Mouse (Mus musculus) T-helper 1 cell (primary cell): ENCODE measurements around the gene Agbl4.

ENCODE experiments used
- in situ Hi-C: fragments of 300-600 bp; cut with MboI, MseI; formaldehyde crosslinking; loops from one replicate; pipeline ENCODE4 v1.15.1; 2025; ENCODE audit warnings: high pct_unique_total_duplicates

Gene Agbl4

DNA sequence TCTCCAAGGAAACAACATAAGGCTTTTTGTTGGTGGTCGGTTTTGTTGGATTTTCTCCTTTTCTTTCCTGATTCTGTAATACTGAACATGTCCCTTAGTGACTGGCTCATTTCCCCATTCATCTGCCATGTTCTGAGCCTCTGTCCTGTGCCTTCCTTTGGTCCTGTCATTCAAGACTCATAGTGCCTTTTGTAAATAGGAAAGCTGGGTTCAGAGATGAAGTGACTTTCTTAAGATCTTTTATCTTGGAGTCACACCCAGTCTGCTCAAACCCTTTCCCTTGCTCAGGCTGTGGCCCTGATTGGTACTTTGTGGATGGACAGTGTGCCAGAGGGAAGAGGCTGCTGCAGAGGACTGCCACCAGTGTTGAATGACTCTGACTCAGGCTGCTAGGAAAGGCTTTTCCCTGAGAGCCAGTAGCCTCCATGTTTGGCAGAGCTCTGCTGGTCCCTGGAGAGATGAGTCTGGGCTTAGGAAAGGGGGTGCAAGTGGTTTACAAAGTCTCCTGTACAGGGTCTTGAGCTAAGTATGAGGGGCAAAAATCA lies 1047.2 kb downstream of the Agbl4 start:
- in situ Hi-C loops, result no loop called here

DNA sequence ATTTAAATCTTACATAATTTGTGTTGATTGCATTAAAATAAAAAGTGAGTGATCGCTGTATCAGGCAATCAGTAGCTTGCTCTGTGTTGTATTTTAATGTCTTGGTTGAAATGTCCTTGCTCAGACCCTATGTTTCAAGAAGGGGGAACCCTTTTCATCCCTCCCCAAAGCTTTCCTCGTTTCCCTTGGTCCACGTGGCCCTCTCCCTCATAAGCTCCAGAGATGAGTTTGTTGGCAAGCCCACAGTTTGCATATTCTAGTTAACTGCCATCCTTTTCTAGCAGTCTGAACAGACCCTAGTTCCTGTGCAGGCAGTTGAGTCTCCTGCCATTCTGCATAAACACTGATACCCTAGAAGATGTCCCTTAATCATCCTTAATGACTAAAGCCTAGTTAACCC lies 1050.5 kb downstream of the Agbl4 start:
- in situ Hi-C loops, result no loop called here

DNA sequence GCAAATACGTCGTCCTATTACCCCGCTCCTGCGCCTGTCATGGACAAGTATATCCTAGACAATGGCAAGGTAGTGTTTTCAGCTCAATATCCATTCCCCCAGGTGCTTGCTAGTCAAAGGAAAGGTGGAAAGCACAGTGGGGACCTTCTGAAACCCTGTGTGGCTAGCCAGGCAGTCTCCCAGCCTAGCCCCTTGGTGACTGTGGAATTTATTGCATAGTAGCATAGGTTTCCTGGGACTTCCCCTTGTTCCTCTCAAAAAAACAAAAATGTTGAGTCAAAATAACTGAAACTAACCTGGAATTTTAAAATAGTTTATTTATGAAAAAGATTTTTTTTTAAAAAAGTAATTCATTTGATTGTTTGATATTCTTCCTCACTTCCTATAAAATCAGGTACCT lies 1051.1 kb downstream of the Agbl4 start:
- in situ Hi-C loops, result no loop called here

DNA sequence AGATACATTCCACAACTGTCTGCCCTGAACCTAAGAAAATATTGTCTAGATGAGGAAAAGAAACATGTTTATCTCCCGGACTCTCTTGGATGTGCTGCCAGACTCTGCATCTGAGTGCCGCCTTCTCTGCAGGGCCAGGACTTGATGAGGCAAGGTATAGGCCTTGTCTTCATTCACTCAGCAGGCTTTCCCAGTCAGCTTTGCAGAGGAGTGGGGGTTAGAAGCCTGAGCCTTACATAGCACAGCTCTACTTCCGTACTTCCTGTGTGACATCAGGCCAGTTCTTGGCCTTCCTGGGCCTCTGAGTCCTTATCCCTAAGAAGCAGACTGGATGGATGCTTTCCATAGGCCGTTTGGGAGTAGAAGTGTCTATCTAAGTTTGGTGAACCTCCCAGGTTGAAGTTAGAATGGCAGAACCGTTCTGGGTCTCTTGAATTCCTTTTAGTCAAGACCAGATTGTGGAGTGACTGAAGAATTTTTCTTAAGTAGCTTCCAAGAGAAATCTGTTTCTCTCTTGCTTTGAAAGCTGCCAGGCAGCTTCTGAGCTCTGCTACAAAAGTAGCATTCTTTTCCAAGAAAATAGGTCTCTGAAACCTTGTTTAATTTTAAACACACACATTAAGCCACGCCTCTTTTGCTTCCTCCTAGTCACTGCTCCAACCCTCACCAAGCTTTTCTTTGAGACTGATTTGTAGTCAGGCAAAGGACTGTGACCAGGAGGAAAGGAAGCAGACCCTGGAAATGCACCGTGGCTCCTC lies 1052.2 kb downstream of the Agbl4 start:
- in situ Hi-C loops, result no loop called here

DNA sequence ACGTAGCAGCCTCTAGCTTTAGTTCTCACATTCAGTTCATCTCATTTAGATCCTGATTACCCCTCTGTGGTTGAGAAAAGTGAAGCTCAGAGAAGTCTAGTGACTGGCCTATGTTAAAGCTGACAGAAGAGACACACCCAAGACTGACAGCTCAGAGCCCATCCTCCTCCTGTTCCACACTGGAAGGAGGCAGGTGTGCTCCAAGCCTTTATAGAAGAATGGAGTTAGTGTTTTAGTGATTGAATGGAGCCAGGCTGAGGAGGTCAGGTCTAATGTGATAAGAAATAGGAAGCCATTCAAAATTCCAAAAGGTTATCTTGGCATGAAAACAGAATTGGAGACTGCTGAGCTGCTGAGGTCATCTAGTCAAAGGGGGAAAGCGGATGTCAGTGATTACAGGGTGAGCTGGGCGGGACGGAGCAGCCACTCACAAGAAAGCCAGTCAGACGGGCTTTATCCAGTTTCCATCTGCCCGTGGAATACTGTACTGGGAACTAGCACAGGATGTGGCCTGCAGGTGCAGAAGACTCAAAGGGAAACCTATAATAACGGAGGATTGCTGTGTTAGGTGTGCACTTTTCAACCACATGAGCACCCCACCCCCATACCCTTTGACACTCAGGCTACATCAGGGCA lies 1053.9 kb downstream of the Agbl4 start:
- in situ Hi-C loops, result no loop called here

DNA sequence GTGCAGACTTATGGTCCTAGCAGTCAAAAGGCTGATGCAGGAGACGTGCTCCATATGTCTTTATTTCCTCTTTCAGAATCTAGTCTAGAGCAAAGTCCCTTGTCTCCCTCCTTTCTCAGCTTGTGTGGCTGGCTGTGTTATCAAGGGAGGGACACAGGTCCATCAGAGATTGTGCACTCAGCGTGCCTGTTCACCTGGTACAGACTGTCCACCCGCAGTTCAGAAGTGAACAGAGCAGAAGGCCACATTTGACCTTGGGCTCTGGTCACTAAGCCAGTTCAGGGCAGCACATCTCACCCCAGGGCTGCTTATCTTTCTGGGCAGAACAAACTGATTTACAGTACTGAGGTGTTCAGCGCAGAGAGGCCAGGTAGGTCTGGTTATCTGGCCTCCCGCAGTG lies 1054.7 kb downstream of the Agbl4 start:
- in situ Hi-C loops, result no loop called here

DNA sequence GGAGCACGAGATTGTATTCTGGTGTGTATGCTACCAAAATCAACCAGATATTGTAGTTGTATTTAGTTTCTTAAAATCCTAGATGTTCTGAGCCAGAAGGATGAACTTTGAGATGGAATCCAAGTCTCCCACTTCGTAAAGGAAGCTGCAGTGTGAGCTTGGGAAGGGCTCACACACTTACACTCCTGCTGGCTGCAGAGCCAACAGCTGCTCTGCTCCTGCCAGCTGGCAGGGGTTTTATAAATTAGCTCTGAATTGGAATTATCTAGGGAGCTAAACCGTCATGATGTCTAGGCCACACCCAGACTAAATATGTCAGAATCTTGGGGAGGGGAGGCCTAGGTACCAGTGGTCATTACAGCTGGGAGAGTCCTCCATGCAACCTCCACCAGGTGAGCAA lies 1055.8 kb downstream of the Agbl4 start:
- in situ Hi-C loops, result no loop called here

DNA sequence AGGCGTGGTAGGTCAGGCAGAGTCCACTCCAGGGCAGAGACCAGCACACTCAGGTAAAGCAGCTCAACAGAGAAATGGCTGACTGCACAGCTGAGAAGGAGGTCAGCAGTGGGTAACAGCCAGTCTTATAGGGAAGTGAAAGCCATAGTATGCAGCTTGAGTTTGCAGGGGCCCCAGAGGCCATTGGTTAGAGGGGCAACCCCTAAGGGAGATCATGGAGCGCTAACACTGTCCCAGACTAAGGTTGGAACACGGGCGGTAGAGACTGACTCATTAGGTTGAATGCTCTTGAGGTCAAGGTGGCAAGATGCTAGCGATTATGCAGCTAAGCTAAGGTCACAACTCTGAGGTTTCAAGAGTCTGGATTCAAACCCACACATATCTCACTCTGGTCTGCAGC lies 1058.2 kb downstream of the Agbl4 start:
- in situ Hi-C loops, result no loop called here

DNA sequence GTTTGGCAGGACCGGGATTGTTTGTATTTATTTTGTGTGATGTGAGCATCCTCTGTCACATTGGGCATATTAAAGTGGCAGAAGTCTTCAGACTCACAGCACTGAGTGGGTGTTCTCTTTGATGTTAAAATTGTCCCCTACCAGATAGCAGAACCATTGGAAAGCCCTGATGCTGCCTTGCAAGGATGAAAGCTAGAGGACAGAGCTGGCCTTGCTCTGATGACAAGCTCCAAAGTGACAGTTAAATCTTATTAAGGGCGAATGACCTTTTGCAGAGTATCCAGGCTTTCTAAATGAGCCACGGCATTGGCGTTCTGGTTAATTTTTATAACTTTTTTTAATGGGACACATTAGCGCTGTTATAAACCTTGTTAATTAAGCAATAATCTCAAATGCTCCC lies 1060.1 kb downstream of the Agbl4 start:
- in situ Hi-C loops, result no loop called here

DNA sequence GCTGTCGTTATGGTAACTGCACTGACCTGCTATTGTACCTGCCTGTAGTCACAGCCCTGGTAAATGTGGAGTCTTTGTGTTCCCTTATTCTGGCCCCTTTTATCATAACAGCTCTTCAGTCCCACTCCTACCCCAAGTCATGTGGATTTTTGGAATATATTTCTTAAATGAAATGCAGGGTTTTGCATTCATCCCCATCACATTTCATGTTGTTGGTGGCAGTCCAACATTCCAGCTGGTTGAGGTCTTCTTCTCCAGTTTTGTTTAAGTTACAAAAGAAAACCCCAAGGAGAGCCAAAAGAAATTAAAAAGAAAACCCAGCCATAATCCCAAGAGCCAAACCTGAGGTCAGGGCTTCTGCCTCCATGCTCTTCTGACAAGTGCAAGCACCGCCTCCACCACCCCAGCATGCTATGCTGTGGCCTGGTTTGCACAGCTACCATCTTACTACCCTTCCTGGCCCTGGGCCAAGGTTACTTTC lies 1069.9 kb downstream of the Agbl4 start:
- in situ Hi-C loops, result no loop called here

DNA sequence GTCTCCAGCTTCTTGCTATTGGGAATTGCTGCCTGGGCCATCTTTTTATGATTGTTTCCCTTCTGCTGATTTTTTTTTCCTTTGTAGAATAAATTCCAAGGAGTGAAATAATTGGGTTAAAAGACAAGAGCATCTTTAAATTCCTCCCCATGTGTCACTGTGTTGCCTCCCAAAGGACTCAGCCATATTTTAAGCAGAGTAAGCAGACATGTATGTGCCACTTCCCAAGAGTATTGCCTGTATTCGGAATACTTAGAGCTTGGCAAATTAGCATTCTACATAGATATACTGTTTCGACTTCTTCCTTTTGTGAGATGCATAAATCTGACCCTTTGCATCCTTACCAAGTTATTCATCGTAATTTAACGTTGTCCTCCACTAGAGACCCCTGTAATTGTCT lies 1070.3 kb downstream of the Agbl4 start:
- in situ Hi-C loops, result no loop called here

DNA sequence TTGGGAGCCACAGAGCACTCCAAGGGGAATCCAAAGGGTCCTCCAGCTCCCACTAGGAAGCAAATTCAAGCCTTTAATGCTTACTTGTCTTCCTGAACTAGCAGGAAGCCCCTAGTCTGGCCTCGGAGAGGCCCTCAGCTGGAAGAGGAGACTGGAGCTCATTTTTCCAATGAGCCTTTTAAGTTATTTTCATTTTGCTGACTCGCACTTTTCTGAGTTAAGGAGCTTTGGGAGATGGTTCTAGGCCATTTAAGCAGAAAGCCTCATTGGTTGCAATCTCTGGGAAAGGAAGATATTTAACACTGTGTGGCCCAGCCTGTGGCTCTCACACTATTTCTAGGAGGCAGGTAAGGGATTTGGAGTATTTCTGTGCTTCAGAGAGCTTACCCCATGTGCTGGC lies 1072.4 kb downstream of the Agbl4 start:
- in situ Hi-C loops, result no loop called here

DNA sequence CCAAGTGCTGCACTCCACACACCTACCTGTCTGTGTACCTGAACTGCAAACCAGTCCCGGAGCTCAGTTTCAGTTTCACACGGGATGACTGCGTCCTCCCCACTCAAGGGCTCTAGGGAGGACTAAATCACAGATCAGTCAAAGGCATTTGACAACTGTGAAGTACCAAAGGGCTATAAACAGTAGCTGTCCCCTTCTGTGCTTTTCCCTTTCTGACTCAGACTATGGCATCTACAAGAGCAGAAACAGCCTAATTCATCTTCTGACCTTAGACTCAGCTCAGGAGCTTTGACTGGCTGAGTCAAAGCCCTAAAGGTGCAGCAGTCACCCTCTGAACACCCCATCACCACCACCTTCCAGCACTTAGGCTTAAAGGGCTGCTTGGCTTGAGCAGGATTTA lies 1074.3 kb downstream of the Agbl4 start:
- in situ Hi-C loops, result no loop called here

DNA sequence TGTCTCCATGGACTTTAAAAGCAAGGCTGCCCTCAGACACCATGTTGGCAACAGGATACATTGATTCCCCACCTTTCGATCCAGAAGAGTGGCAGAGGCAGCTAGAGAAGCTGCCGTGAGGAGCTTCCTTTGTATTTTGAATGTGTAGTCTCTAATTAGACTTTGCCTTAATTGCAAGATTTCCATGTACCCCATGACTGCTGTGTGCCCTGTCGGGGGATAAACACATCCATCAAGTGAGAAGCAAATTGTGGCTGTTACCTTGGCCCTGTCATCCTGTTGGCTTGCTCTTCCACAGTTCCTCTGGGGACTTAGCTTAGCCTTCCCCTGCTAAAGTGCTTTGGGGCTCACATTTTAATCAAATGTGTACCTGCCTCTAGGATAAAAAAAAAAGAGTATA lies 1075.0 kb downstream of the Agbl4 start:
- in situ Hi-C loops, result no loop called here

DNA sequence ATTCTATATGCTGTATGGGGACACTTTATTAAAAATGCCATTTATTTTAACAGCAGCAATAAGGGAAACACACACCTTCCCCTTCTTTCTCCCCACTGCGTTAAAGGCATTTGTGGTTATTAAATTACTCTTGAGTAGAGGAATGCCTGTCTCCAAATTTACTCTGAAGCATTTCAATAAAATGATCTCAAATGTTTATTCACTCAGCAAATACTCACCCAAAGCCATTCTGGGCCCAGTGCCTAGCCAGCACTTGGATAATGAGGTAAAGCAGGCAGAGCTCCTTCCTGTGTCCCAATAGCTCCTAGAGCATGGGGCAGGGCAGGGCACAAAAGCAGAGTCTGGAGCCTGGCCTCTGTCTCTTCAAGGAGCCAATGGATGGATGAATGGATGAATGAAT lies 1075.6 kb downstream of the Agbl4 start:
- in situ Hi-C loops, result no loop called here

DNA sequence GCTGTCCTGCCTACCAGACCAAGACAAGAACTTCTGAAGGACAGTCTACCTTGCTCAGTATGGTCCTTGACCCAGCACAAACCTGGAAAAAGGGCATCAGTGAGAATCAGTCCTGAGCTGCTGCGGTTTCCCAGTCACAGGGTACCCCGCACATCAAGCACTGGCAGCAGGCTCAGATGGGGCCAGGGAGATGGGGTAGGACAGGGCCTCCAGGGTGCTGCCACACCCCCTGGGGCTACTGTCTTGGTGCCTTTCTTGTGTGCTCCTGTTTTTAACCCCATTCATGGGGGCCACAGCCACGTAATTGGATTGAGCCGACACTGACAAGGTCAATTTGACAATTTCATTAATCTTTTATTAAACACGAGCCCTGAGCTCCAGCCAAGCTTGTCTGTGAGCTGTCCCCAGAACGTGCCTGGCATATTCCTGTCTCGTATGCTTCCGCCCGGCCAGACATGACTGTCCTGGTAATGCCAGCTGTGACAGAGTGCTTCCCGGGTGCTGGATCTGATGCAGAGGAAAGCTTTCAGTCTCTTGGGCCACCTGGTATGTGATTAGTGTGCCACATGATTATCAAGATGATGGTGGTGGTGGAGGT lies 1078.0 kb downstream of the Agbl4 start:
- in situ Hi-C loops, result no loop called here

DNA sequence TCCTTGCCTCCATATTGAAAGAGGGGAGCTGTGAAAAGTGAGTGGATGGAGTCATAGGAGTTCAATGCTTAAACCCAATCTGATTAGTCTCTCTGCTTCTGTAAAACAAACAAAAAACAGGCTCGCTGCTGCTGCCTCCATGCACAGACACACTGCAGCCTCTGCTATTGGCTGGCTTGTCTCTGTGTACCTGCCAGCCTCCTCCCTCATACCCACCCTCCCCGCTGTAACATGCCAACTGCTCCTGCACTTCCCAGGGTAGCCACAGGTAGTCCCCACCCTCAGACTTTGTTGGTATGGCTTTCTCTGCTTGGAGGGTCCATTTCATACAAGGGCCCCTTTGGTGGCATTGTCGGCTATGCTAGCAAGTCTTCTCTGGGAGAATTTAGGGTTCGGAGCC lies 1080.0 kb downstream of the Agbl4 start:
- in situ Hi-C loops, result no loop called here

DNA sequence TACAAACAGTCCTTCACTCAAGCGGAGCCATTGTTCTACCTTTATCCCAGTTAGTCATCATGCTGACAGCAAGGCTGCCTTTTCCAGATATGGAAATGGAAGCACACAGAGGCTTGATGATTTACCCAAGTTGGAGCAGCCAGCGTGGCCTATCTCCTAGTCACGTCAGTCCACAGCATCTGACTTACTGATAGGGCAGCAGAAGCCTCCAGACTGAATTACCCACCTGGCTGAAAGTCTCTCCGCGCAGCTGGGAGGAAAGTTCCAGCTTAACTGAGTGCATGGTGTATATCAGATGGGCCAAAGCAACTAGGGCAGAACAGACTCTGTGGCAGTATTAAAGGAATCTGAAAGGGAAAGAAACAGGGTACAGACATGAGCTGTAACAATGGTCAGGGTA lies 1086.0 kb downstream of the Agbl4 start:
- in situ Hi-C loops, result no loop called here

DNA sequence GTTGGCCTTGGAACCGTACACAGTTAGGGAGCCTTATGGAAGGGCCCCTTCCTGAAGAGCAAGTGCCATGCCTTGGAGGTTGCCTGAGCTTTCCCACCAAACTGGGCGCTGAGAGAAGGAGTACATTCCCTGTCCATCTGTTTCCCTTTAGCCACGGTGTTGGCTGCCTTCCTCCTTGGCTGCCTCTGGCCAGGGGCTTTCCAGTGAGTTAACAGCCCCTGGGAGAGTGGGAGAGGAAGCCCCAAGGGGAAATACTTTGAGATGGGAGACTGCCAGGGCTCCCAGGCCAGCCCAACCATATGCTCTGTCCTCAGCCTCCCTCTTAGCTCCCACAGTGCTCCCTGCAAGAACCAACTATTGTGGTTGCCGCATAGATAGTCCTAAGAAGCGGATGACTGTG lies 1087.7 kb downstream of the Agbl4 start:
- in situ Hi-C loops, result no loop called here

DNA sequence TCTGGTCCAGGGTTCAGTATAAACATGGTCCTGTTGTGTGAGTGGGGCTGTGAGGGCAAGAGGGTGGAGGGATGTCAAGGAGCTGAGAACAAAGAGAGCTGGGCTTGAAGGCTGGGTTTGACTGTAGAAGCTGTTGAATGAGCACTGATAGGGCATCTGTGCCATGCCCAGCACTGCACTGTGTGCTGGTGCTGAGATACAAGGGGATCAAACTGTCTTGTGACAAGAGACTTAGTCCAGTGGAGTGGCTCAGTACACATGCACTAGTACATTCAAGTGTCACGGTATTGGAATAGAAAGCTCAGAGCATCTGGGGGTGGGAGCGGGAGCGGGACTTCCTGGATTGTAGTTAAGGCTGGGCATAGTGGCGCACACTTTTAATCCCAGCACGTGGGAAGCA lies 1088.7 kb downstream of the Agbl4 start:
- in situ Hi-C loops, result no loop called here

DNA sequence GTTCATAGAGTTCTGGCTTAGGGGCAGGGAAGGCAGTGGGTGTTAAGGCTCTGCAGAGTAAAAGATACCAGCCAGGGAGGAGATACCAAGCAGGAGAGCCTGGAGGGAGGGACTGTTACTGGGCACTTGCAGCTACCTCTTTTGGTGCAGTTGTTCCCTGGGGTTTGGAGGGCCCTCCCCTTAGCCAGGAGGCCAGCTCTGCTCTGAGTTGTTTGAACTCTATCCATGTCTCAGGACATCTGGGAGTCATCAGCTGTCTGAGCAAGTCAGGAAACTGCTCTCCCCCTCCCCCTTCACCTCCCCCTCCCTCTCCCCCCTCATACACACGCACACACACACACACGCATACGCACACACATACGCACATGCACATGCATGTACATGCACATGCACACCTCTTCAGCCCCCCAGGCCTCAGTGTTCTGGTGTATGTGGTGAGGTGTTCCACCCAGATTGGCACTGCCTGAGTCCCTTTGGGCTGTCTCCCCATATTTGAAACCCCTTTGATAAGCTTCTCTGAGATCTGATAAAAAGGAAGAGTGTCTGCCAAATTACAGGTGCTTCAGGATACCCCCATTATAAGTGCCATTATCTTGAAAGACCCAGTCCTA lies 1089.9 kb downstream of the Agbl4 start:
- in situ Hi-C loops, result no loop called here

DNA sequence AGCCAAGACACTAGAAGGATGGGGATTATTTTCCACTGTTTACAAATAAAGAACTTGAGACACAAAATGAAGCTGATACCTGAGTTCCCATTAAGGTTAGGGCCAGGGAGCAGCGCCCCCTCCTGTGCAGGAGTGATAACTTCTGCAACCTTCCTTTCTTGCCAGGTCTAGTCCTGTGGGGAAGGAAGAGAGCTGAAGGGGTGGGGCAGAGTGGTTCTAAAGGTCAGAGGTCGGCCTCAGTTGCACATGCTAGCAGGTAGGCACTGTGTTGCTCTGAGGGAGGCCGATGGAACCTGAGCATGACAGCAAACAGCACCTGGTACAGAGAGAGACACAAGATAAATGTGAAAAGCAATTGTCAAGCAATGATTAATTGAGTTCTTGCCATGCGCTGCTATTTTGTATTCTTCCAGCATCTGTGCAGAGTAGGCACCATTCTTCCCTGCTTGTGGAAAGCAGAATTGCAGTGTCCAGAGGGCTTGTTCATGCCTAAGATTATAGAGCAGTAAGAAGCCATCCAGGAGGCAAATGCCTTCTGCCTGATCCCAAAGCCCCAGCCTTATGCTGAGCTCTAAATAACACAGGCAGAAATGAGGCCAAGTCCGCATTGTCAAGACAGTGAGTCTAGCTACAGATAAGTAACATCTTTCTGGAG lies 1096.4 kb downstream of the Agbl4 start:
- in situ Hi-C loops, result no loop called here
